Mouse (Mus musculus) v-Abl transformed pro-B cells (cell line): ENCODE results near the gene Usp2.

Experiments
- in situ Hi-C, 2 experiments: fragments of 400-800 bp; cut with MboI; formaldehyde crosslinking; loops; one replicate each; pipeline ENCODE4 v1.15.1; 2025; ENCODE audit not compliant: unreplicated experiment in 2 of 2

The Usp2 gene

GRCm38 (mm10) chr9:44045884-44046272 lies 20.9 kb upstream of the Usp2 start:
- in situ Hi-C loops: no loop called here

- in situ Hi-C loops: no loop called here
Observed at GRCm38 (mm10) chr9:44046426-44046825, 20.4 kb upstream of the Usp2 start.

GRCm38 (mm10) chr9:44047071-44047470 lies 19.8 kb upstream of the Usp2 start:
- in situ Hi-C loops: no loop called here

- in situ Hi-C loops: no loop called here
Observed at GRCm38 (mm10) chr9:44047571-44048490, 19.0 kb upstream of the Usp2 start.

GRCm38 (mm10) chr9:44048541-44049380 lies 18.1 kb upstream of the Usp2 start:
- in situ Hi-C loops: no loop called here

- in situ Hi-C loops: no loop called here
Observed at GRCm38 (mm10) chr9:44049381-44050165, 17.2 kb upstream of the Usp2 start.

GRCm38 (mm10) chr9:44052855-44053254 lies 14.0 kb upstream of the Usp2 start:
- in situ Hi-C loops: no loop called here

- in situ Hi-C loops: no loop called here
Observed at GRCm38 (mm10) chr9:44053936-44054335, 12.9 kb upstream of the Usp2 start.

GRCm38 (mm10) chr9:44058606-44059005 lies 8.2 kb upstream of the Usp2 start:
- in situ Hi-C loops: no loop called here

GRCm38 (mm10) chr9:44065177-44065576 lies 1.6 kb upstream of the Usp2 start:
- in situ Hi-C loops: no loop called here

GRCm38 (mm10) chr9:44067241-44067959 lies 579 bp downstream of the Usp2 start:
- in situ Hi-C loops: no loop called here

GRCm38 (mm10) chr9:44067960-44068330 lies 1.1 kb downstream of the Usp2 start:
- in situ Hi-C loops: no loop called here

GRCm38 (mm10) chr9:44069252-44069651 lies 2.4 kb downstream of the Usp2 start:
- in situ Hi-C loops: no loop called here

GRCm38 (mm10) chr9:44070113-44070843 lies 3.5 kb downstream of the Usp2 start:
- in situ Hi-C loops: no loop called here

- in situ Hi-C loops: no loop called here
Observed at GRCm38 (mm10) chr9:44070844-44071231, 4.0 kb downstream of the Usp2 start.

GRCm38 (mm10) chr9:44071914-44072598 lies 5.2 kb downstream of the Usp2 start:
- in situ Hi-C loops: no loop called here

- in situ Hi-C loops: no loop called here
Observed at GRCm38 (mm10) chr9:44072599-44072915, 5.7 kb downstream of the Usp2 start.

GRCm38 (mm10) chr9:44073115-44073514 lies 6.3 kb downstream of the Usp2 start:
- in situ Hi-C loops: no loop called here
